Mouse (Mus musculus): Measurements from ENCODE around the gene Fpr2.
"Not testable (repeated sequence)": the region's sequence is repeated elsewhere in the genome, so short reads cannot be mapped to it uniquely, and the experiment has no call there.

Fpr2 gene

DNA sequence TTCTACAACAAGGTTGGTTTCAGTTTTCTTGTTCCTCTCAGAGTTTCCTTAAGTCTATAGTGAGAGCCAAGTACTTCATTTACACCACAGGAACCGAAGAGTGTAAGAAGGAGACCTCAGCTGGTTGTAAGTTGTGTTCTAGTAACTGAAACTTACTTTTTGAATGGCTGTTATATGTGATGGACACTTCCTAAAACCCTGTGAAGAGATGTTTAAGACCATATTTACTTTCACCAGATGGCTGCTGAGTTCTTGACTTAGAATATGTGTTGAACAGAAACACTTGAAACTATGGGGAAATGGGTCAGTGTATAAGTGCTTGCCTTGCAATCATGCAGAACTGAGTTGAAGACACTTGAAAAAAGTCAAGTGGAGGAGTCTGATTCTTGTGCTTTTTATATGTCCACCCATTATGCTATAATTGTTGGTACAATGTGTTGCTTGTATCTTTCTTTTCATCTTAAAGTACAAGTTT, at the start of gene Fpr2, which contains the start of gene Fpr3:
Gene Fpr2 (plus strand): TSS at position 51 of the 475 bp plus-strand sequence.
Gene Fpr3 (plus strand): TSS at position 79 of the 475 bp plus-strand sequence.
- no peak for DNase-seq (ENCODE audit: extremely low read depth, low read depth, low spot score)

DNA sequence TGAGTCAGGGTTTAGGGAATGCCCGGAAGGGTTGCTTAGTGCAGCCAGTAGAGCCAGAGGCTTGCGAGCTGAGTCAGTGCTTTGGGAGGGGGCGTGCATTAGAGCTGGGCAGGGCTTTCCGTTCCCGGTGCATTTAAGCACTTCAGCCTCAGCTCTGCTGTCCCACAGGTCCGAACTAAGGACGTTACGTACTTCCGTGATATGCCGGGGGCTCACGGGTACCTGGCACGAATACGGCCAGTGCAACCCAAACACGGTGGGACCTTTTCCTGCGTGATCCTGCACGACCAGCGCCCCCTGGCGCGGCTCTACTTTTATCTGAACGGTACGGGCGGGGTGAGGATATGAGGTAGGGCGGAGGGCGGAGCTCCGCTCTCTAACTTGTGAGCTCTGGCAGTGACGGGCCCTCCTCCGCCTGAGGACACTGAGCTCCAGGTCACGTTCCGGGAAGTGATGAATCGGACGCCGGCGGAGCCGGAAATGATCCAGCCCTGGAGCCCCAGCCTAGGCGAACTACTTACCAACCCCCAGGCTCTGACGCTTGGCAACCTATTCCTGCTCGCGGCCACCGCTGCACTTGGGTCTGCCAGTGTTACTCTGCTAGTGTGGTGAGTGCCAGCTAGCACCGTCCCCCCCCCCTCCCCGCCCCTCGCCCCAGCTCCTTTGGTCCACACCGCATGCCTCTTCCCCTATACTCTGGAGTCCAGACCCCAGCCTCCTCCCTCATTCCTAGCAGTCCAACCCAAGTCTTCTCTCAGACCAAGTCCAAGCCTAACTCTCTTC, 49.5 kb upstream of the Fpr2 start:
- DNase-seq (ENCODE audit: extremely low read depth, low read depth, low spot score), result peak; percentile 40

GRCm38 (mm10) chr17:17839276-17839675, 48.3 kb upstream of the Fpr2 start:
- DNase-seq (ENCODE audit: extremely low read depth, low read depth, low spot score), result no peak

DNA sequence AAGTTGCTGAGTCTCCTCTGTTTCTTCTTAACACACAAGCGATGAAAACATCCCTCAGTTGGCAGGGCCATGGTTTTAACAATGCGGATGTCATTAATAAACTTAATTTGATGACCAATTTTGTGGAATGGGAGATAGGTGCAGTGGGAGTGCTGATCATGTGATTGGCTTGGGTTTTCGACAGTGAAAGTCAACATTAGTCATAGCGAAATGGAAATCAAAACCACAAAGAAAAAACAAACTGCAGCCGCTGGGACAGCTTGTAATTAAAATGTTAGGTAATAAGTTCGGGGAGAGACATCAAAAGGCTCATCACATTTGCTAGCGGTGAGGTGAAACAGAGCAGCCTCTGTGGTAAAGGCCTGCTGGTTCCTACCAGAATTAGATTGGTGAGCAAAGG, 46.8 kb upstream of the Fpr2 start:
- no peak for DNase-seq (ENCODE audit: extremely low read depth, low read depth, low spot score)

GRCm38 (mm10) chr17:17843534-17844261, 43.9 kb upstream of the Fpr2 start:
- no peak for DNase-seq (ENCODE audit: extremely low read depth, low read depth, low spot score)

DNA sequence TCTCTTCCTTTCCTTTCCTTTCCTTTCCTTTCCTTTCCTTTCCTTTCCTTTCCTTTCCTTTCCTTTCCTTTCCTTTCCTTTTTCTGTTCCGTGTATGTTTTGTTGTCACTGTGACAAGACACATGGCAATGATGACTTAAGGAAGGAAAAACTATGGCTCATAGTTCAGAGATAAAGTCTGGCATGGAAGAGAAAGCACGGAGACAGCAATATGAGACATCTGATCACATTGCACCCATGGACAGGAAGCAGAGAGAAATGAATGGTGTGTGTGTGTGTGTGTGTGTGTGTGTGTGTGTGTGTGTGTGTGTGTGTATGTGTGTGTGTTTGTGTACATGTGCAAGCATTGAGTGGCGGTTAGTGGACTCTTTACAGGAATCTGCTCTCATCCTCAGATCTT, 43.0 kb upstream of the Fpr2 start:
- not testable (repeated sequence) for DNase-seq (ENCODE audit: extremely low read depth, low read depth, low spot score)

DNA sequence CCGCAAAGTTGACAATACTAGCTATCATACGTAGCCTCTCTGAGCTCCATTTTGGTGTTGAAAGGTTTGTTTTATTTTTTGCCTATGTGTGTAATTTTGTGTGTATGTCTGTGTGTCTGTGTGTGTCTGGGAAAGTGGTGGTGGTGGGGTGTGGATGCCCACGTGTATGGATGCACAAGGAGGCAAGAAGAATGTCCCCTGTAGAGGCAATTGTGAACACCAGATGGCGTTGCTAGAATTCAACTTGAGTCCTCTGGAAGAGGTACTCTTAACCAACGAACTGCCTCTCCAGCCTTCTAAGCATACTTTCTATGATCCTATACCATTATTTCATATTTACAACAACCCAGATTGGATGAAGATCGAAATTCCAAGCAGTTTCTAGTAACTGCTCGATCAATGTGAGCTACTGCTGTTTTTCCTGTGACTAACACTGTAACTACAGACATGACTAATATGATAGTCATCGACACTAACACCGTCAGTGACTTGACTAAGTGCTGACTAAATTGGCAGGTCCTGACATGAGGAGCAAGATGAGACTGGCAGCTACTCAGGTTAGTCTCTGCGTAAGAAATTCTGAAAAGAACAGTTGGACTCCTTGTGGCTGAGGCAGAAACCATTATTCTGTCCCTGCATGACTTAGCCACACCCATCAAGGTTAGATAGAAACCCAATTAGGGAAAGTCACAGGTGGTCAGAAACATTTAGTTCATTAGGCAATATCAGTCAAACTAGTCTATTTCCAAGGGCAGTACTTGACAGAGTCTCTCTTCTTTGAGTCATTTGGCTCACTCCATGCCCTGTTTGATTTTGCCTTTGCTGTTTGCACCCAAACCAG, 42.2 kb upstream of the Fpr2 start:
- no peak for DNase-seq (ENCODE audit: extremely low read depth, low read depth, low spot score)

GRCm38 (mm10) chr17:17848988-17849387, 38.6 kb upstream of the Fpr2 start:
- DNase-seq (ENCODE audit: extremely low read depth, low read depth, low spot score), result no peak

DNA sequence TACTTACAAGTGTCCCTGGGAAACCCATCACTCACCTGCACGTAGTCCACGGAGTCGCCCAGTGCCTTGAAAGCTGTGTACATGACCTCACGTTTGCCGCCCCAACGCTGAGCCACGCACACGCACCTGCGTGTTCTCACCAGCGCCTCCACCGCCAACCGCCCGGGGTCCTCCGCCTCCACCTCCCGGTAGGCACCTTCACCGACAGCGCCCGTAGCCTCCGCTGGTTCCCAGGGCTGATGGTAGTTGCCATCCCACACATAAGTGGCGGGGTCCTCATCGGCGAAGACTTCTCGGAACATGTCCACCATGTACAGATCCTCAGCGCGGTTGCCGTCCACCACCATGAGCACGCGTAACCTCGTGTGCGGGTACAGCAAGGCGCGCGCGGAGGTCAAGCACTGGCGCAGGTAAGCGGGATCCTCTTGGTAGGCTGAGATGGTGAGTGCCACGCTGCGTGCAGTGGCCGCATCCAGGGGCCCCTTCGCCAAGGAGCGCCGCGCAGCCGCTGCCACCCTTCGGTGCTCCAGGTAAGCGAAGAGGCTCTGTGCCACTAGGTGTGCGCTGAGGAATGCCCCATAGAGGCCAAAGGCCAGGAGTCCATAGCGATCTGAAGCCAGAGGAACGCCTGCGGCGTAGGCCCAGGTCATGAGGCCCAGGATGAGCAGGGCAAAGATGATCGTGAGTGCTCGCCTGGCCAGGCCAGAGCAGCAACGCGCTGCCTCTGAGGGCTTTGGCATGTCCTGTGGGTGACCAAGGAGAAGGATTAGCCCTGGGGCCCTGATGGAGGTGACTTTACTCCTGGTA, 37.5 kb upstream of the Fpr2 start:
- no peak for DNase-seq (ENCODE audit: extremely low read depth, low read depth, low spot score)

DNA sequence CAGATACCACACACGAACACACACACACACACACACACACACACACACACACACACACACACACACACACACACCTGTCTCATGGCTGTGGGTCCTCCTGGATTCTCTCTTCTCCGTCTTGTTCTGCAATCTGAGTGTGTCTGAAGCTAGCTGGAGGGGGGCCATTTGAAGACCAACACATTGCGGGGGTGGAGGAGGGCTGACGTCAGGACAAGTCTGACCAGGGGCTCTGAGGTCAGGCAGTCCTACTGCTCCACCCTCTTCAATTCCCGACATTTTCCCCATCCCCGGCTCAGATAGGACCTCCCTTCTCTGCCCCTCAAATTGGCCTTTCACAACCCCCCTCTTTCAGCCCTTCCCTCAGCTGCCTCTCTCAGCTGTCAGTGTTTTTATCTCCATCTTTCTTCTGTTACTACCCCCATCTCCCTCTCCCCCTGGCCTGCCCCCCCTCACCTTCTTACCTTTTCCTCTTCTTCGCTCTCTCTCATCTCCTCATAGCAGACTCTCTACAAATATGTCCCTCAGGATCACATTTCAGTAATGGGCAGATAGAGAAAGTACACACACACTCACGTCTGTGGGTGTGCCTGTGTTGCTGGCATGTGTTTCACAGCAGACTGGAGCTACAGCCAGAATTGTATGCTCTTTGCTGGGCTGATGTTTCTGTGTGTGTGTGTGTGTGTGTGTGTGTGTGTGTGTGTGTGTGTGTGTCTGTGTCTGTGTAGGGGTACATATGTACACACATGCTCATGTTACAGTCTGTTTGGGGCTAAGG, 32.4 kb upstream of the Fpr2 start, which contains the start of gene Has1:
Gene Has1 (minus strand): TSS at position 142 of the 775 bp plus-strand sequence.
- DNase-seq (ENCODE audit: extremely low read depth, low read depth, low spot score), result no peak

- no peak for DNase-seq (ENCODE audit: extremely low read depth, low read depth, low spot score)
Observed at GRCm38 (mm10) chr17:17856612-17857011, 31.0 kb upstream of the Fpr2 start.

- DNase-seq (ENCODE audit: extremely low read depth, low read depth, low spot score), result no peak
Observed at GRCm38 (mm10) chr17:17857446-17857845, 30.2 kb upstream of the Fpr2 start.

- no peak for DNase-seq (ENCODE audit: extremely low read depth, low read depth, low spot score)
Observed at GRCm38 (mm10) chr17:17860110-17860509, 27.5 kb upstream of the Fpr2 start.

DNA sequence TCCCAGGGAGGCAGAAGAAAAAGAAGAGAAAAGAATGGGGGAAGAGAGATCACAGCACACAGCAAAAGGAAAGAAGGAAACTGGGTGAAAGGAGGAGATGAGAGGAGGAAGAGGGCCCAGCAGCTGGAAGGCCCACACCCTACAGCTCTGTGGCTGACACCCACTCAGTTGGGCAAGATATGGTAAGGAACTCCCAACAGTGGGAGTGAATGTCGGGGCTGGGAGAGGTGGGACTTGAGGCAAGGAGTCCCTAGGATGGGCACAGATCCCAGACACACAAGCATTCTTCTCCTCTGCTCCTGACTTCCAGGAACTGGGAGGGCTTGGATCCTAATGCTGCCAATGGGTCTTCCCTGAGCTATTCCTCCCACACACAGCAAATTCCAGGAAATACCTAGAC, 25.3 kb upstream of the Fpr2 start:
- no peak for DNase-seq (ENCODE audit: extremely low read depth, low read depth, low spot score)

DNA sequence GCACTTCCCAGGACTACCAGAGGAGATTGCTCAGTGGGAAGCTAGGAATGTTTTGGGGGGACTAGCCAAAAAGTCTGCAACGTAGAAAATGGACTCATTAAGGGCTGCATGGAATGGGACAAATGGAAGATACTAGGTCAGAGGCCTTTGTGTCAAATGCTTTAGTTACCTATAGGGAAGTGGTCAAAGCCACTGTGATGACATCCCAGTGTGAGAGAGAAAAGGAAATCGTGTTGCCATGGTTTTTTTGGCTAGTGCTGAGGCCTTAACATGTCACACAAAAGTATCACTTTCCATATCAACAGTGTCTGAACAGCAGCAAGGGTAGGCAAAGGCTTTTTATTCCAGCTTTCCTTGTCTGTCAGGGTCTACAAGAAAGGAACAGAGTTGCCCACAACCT, 22.5 kb upstream of the Fpr2 start:
- no peak for DNase-seq (ENCODE audit: extremely low read depth, low read depth, low spot score)

DNA sequence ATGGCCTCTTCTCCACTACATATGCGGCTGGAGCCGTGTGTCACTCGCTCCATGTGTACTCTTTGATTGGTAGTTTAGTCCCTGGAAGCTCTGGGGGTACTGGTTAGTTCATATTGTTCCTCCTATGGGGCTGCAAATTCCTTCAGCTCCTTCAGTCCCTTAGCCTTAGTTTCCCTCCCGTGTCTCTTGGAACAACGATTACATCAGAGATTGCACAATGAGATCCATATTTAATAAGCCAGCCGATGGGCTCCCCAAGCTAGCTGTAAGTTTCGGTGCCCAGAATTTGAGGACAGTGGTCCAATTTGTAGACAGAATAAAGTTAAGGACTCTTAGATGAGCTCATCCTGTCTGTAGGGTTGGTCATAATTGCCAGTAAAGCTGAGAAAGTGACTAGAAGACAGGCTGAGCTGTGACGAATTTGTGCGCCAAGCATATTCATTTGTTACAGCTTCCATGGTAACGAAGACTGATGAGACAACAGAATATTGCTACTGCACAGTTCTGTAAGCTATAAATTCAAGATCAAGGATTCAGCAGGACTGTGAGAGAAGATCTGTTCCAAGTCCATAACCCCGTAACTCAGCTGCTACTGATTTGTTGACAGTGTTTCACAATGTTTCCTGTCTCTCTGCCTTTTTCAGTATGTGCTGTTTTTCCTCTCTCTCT, 20.7 kb upstream of the Fpr2 start:
- DNase-seq (ENCODE audit: extremely low read depth, low read depth, low spot score), result no peak

GRCm38 (mm10) chr17:17870892-17871550, 16.6 kb upstream of the Fpr2 start:
- no peak for DNase-seq (ENCODE audit: extremely low read depth, low read depth, low spot score)

DNA sequence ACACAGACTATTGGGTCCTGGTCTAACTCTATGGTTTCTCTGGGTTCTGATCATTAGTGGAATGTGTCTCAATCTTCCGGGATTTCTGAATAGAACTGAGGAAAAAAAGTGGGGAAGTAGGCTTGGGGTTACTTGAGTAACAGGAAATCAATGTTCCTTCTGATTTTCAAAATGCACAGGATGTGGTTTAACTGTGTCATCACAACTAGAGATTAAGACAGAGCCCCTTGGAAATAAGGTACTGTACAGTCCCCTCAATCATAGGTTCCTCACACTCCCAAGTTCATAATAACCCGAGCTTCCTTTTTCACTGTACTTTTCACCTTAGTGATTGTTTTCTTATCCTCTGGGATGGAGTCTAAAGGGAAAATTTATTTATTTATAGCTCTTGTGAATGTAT, 15.9 kb upstream of the Fpr2 start:
- DNase-seq (ENCODE audit: extremely low read depth, low read depth, low spot score), result no peak

DNA sequence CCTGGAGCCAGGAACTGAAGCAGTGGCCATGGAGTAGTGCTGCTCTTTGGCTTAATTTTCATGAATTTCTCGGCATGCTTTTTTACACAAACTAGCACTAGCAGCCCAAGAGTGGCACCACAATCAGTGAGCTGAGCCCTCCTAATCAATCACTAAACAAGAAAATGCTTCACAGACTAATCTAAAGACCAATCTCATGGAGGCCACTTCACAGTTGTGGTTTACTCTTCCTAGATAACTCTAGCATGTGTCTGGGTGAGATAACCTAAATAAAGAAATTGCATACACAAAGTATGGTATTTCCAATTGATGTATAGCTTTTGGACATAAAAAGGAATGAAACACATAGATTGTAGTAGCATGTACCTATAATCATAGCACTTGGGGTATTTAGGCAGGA, 8.3 kb upstream of the Fpr2 start:
- DNase-seq (ENCODE audit: extremely low read depth, low read depth, low spot score), result no peak

All from fat pad, adult 2 months (tissue).